Mouse (Mus musculus): ENCODE data around the gene Yaf2. TPM values are rescaled to one million over a fixed set of nuclear protein-coding genes. Genes with fewer than 3 reads are reported as not detected.
"Not testable (repeated sequence)": the region's sequence is repeated elsewhere in the genome, so short reads cannot be mapped to it uniquely, and the experiment has no call there.

The Yaf2 gene
- total RNA-seq, 4 experiments from 2014 or later, result 81.1 to 91.2 (median 84.0) TPM

- no peak for DNase-seq (ENCODE audit: low spot score in 2 of 2)
Measured at GRCm38 (mm10) chr15:93253172-93253571, 83.6 kb downstream of the Yaf2 start.

DNA sequence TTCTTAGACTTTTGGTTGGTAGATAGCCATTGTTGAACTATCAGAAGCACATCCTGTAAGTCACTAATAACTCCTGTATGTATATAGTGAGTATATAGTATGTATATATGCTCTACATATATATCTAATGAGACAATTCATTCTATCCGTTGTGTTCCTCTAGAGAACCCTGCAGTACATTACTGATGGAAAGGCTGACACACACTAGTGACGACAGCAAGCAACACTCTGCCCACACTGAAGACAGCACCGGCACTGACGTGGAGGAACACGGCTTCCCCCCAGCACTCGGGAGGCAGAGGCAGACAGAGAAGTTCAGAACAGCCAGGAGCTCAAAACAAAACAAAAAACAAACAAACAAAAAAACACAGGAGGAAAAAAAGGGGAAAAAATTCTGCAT lies 84.3 kb downstream of the Yaf2 start:
- no peak for DNase-seq (ENCODE audit: low spot score in 2 of 2)

GRCm38 (mm10) chr15:93251553-93252250 lies 85.0 kb downstream of the Yaf2 start:
- no peak for DNase-seq (ENCODE audit: low spot score in 2 of 2)

- no peak for DNase-seq (ENCODE audit: low spot score in 2 of 2)
Measured at GRCm38 (mm10) chr15:93243202-93243601, 93.5 kb downstream of the Yaf2 start.

- DNase-seq (ENCODE audit: low spot score in 2 of 2), result not testable (repeated sequence)
Measured at GRCm38 (mm10) chr15:93236456-93236855, 100.3 kb downstream of the Yaf2 start.

Other genes with a start within 250 kb of the Yaf2 start
- 10 to 100 TPM; 12.0 to 13.0 (median 12.4) TPM for gene Gxylt1, start 61.8 kb downstream of the Yaf2 start, total RNA-seq (2022)
- gene Zcrb1, start 61.4 kb upstream of the Yaf2 start, total RNA-seq (2022), result 10 to 100 TPM; 64.6 to 82.9 (median 74.2) TPM
- gene Pphln1, start 61.4 kb upstream of the Yaf2 start, total RNA-seq (2022), result 10 to 100 TPM; 34.3 to 49.4 (median 43.9) TPM